ENCODE assay signal across 18 mouse cellular contexts in genomic region chr12:99265777-99266176, GRCm38 (mm10).
"Had no signal": no experiment of that assay in that cellular context is flagged by ENCODE, and none has a peak within 500 bp of the region (broad histone marks: within the 10 kb centered on the region; RNA-seq: fewer than 3 reads in every experiment).

No protein-coding gene starts in this region.

- H3K36me3 ChIP-seq: midbrain, embryonic 12.5 days; neural tube, embryonic 13.5 days; neural tube, embryonic 15.5 days had no signal

- H3K4me3 ChIP-seq: midbrain, embryonic 10.5 days; midbrain, embryonic 12.5 days; myocyte; neural tube, embryonic 13.5 days; neural tube, embryonic 15.5 days had no signal

- ATAC-seq: midbrain, embryonic 16.5 days had no signal

- H3K27me3 ChIP-seq: midbrain, embryonic 12.5 days; neural tube, embryonic 13.5 days; neural tube, embryonic 15.5 days had no signal

- H3K9me3 ChIP-seq: midbrain, embryonic 10.5 days; midbrain, embryonic 12.5 days; neural tube, embryonic 15.5 days had no signal

- H3K9ac ChIP-seq: lung, embryonic 14.5 days; midbrain, embryonic 12.5 days; neural tube, embryonic 13.5 days; neural tube, embryonic 15.5 days had no signal

- DNase-seq: lung, embryonic 14.5 days; lung, postnatal 10 days; lung, postnatal 4 days; midbrain, embryonic 14.5 days; retina, postnatal 1 day; right cerebral cortex, adult 18-20 months; right cerebral cortex, postnatal 25 days; right cerebral cortex, postnatal 4 days; spleen, adult 18-20 months; thymus, adult 18-20 months; thymus, postnatal 14 days; thymus, postnatal 36 days had no signal

- H3K4me2 ChIP-seq: lung, embryonic 14.5 days; midbrain, embryonic 12.5 days; neural tube, embryonic 13.5 days; neural tube, embryonic 15.5 days had no signal

- H3K27ac ChIP-seq: midbrain, embryonic 12.5 days; neural tube, embryonic 13.5 days; neural tube, embryonic 15.5 days had no signal
